Mouse (Mus musculus): Measurements from ENCODE around the gene Atp1b3. TPM values are rescaled to one million over a fixed set of nuclear protein-coding genes. Genes with fewer than 3 reads are reported as not detected.

The Atp1b3 gene
- polyA plus RNA-seq, 1 experiment from 2014 or later, result 177 TPM

DNA sequence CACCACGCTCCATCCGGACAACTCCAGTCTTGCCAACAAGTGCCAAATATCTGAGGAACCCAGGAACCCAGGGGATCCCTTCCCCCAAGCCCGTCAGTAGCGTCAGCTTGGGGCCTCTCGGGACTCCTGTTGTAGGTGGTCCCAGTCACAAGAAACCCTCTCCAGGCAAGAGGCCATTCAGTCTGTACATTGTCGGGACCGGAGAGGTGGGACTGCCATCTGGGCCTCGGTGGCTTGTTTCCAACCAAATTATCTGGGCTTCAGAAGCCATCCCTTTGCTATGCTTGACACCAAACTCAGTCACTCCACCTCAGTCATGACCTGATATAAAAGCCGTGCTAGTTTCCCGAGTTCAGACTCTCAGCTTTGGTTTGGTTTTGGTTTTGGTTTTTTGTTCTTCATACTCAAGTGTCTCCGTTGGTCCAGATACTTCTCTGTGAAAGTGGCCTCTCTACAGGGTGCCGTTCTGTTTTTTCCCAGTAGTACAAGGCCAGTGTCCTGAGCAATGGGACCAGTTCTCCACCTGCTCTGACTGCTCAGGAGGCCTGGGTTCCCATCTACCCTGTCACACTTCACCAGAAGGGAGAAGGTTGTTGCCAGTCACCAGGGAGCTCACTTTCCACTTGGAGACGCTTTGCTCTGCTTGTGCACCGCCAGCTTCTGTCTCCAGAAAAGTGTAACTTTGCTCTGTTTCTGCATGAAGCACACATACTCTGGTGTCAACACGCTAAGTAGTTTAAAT lies 41.7 kb downstream of the Atp1b3 start:
- no peaks in the 10 kb centered on the region for H3K9me3 ChIP-seq (replicated peaks)
- no peak for ATAC-seq (ENCODE audit: low FRiP score)
- no peak overlapping the region for H3K4me2 ChIP-seq
- H3K4me1 ChIP-seq, result no peaks in the 10 kb centered on the region
- H3K27me3 ChIP-seq (replicated peaks), result no peaks in the 10 kb centered on the region
- H3K9ac ChIP-seq (replicated peaks), result no peak overlapping the region
- peaks cover 8% of the 10 kb centered on the region for H3K36me3 ChIP-seq
- WGBS, result 91% methylated on average over 15 of the region's 15 CpGs
- H3K4me3 ChIP-seq (replicated peaks), result no peak overlapping the region
- no peak overlapping the region for H3K27ac ChIP-seq (replicated peaks)

DNA sequence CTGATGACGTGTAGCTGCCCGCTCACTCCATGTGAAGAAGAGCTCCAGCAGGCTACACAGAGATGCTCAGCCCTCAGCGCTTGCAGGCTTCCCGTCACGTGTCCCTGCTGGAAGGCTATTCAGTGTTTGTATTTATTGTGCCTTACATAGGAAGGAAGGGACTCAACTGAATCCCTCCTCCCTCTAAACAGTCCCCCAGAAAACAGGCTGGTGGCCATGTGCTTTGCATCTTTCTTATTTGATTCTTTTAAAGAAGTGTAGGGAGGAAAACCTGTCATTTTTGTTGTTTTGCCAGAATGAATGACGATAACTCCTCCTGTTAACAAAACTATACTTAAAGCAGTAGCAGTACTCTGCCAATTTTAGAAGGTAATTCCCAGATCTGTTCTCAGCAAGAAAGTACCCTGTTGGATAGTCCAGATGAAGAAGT lies 43.7 kb downstream of the Atp1b3 start:
- Histone ChIP-seq H3K4me3 (replicated peaks) (no peak overlapping the region), H3K9me3 (replicated peaks) (no peaks in the 10 kb centered on the region), H3K27ac (replicated peaks) (no peak overlapping the region), H3K4me1 (no peaks in the 10 kb centered on the region), H3K27me3 (replicated peaks) (no peaks in the 10 kb centered on the region), H3K36me3 (peaks cover 9% of the 10 kb centered on the region), H3K4me2 (no peak overlapping the region), H3K9ac (replicated peaks) (no peak overlapping the region)
- 84% methylated on average over 6 of the region's 6 CpGs for WGBS
- no peak for ATAC-seq (ENCODE audit: low FRiP score)

DNA sequence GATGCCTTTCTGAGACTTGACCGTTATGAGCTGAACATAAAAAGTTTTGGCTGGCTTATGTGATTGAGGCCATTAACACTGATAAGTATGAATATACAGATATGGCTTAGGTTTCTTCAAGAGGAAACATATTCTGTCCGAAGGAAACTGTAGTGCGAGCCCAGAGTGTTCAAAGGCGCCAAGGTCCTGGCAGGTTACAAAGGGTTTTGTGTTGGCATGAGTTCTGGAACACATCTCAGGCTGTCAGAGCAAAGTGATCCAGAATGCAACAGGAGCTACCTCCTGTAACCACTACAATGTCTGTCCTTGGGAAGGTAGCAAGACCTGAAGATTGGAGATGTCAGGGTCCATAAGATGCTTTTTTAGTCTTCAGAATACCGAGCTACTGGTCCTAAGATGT lies 44.9 kb downstream of the Atp1b3 start:
- Histone ChIP-seq H3K36me3 (peaks cover 9% of the 10 kb centered on the region), H3K4me2 (no peak overlapping the region), H3K9ac (replicated peaks) (no peak overlapping the region), H3K27me3 (replicated peaks) (no peaks in the 10 kb centered on the region), H3K4me1 (no peaks in the 10 kb centered on the region), H3K27ac (replicated peaks) (no peak overlapping the region), H3K9me3 (replicated peaks) (no peaks in the 10 kb centered on the region), H3K4me3 (replicated peaks) (no peak overlapping the region)
- no peak for ATAC-seq (ENCODE audit: low FRiP score)
- WGBS, result 98% methylated on average over 5 of the region's 5 CpGs

DNA sequence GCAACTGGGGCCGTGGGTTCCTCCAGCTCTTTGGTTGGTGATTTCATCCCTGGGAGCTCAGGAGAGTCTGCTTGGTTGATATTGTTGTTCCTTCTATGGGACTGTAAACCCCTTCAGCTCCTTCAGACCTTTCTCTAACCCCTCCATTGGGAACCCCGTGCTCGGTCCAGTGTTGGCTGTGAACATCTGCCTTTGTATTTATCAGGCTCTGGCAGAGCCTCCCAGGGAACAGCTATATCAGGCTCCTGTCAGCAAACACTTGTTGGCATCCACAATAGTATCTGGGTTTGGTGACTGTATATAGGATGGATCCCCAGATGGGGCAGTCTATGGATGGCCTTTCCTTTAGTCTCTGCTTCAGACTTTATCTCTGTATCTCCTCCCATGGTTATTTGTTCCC lies 52.2 kb downstream of the Atp1b3 start:
- no peaks in the 10 kb centered on the region for H3K9me3 ChIP-seq (replicated peaks)
- H3K4me1 ChIP-seq, result no peaks in the 10 kb centered on the region
- H3K4me3 ChIP-seq (replicated peaks), result no peak overlapping the region
- no peak overlapping the region for H3K4me2 ChIP-seq
- peaks cover 20% of the 10 kb centered on the region; the same call in 1 of the 2 replicates for H3K36me3 ChIP-seq
- H3K9ac ChIP-seq (replicated peaks), result no peak overlapping the region
- WGBS, result 99% methylated on average over 3 of the region's 3 CpGs
- no peak for ATAC-seq (ENCODE audit: low FRiP score)
- H3K27me3 ChIP-seq (replicated peaks), result no peaks in the 10 kb centered on the region
- no peak overlapping the region for H3K27ac ChIP-seq (replicated peaks)

DNA sequence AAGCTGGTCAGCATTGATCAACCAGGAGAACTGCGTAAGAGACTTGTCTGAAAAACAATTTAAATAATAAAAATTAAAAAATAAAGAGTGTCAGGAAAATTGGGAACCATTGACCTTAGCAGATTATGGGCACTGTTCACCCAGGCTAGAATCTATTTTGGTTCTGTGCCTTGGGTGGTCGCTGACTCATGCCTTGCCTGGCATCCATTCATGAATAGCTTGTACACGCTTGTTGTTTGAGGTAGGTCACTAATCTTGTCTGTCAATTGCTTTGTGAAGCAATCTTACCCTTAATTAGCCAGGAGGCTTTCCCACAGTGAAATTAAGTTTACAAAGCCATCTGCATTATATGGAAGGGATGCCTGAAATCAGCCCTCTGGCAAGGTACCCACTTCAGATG lies 55.4 kb downstream of the Atp1b3 start:
- ATAC-seq (ENCODE audit: low FRiP score), result no peak
- WGBS, result 43% methylated on average over 3 of the region's 3 CpGs

DNA sequence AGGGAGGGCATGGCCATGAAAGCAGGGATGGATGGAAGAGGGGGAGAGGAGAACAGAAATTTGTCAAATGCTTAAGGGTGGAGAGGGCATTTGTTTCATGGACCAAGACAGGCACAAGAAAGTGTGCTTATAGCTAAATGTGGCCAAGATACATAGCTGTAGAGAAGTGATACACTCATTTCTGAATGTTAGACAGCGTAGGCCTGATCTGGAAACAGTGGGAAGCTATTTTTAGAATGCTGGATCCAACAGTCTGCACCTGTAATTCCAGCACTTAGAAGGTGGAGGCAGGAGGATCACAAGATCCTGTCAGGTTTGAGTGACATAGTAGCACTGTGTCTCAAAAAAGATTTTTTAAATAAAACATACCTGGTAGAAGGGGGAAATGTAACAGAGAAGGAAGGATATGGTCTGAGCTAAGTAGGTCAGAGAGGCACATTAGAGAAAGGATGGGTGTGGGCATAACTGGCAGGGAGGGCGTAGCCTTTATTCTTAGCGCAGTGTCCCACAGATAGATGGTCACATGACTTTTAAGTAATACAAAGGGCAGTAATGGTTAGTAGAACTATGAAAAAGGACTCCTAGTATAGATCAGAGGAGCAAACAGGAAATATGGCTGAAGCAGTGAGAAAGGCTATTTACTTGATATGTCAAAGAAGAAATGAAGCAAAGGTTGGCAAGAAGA lies 64.8 kb downstream of the Atp1b3 start:
- H3K4me1 ChIP-seq, result no peaks in the 10 kb centered on the region
- H3K27ac ChIP-seq (replicated peaks), result no peak overlapping the region
- peaks cover 28% of the 10 kb centered on the region for H3K36me3 ChIP-seq
- H3K4me2 ChIP-seq, result no peak overlapping the region
- H3K9ac ChIP-seq (replicated peaks), result no peak overlapping the region
- WGBS, result 96% methylated on average over 3 of the region's 3 CpGs
- H3K4me3 ChIP-seq (replicated peaks), result no peak overlapping the region
- no peaks in the 10 kb centered on the region for H3K27me3 ChIP-seq (replicated peaks)
- no peaks in the 10 kb centered on the region for H3K9me3 ChIP-seq (replicated peaks)
- no peak for ATAC-seq (ENCODE audit: low FRiP score)

More for the DNA sequence above, 55.4 kb downstream of the Atp1b3 start:
- Histone ChIP-seq H3K9me3 (replicated peaks) (no peaks in the 10 kb centered on the region), H3K9ac (replicated peaks) (no peak overlapping the region), H3K36me3 (peaks cover 29% of the 10 kb centered on the region), H3K4me3 (replicated peaks) (no peak overlapping the region), H3K4me2 (no peak overlapping the region), H3K4me1 (no peaks in the 10 kb centered on the region), H3K27ac (replicated peaks) (no peak overlapping the region), H3K27me3 (replicated peaks) (no peaks in the 10 kb centered on the region)

DNA sequence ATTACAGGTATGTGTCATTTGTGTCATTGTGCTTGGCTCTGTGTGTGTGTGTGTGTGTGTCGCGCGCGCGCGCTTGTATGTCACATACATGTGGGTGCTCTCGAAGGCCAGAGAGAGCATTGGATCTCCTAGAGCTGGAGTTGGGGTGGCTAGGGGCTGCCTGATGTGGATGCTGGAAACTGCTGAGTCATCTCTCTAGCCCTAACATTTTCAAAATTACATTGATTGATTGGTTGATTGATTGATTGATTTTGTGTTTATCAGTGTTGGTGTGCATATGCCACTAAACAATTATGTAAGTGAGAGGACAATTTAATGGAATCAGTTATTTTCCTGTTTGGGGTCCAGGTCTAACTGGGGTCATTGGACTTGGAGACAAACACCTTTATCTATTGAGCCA lies 72.1 kb downstream of the Atp1b3 start:
- no peak overlapping the region for H3K27ac ChIP-seq (replicated peaks)
- H3K4me3 ChIP-seq (replicated peaks), result no peak overlapping the region
- no peak overlapping the region for H3K4me2 ChIP-seq
- H3K27me3 ChIP-seq (replicated peaks), result no peaks in the 10 kb centered on the region
- ATAC-seq (ENCODE audit: low FRiP score), result no peak
- H3K4me1 ChIP-seq, result no peaks in the 10 kb centered on the region
- no peaks in the 10 kb centered on the region for H3K9me3 ChIP-seq (replicated peaks)
- WGBS, result 98% methylated on average over 7 of the region's 7 CpGs
- peaks cover 15% of the 10 kb centered on the region for H3K36me3 ChIP-seq
- no peak overlapping the region for H3K9ac ChIP-seq (replicated peaks)

DNA sequence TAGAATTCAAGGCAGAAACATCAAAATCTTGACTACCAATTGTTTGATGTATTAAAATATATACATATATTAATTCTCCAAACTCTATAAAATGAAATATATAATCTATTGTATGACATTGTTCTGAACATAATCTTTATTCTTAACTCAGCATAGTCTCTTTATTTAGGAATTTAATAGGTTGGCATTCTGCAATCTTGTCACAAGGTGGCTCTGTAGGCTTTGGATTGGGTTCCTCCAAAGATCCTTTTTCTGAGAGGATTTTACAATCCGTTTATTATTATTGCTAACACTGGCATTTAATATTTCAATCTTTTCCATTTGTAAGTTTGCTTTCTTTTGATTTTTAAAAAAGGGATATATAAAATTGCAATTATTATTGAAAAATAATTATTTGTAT lies 79.3 kb downstream of the Atp1b3 start:
- no peaks in the 10 kb centered on the region for H3K36me3 ChIP-seq
- no peak for ATAC-seq (ENCODE audit: low FRiP score)

More for the DNA sequence above, 79.3 kb downstream of the Atp1b3 start:
- H3K27ac ChIP-seq (replicated peaks), result no peak overlapping the region
- no peak overlapping the region for H3K9ac ChIP-seq (replicated peaks)
- no peaks in the 10 kb centered on the region for H3K9me3 ChIP-seq (replicated peaks)
- H3K4me1 ChIP-seq, result no peaks in the 10 kb centered on the region
- no peak overlapping the region for H3K4me3 ChIP-seq (replicated peaks)
- no peak overlapping the region for H3K4me2 ChIP-seq
- 26% methylated on average over 1 of the region's 1 CpGs for WGBS
- no peaks in the 10 kb centered on the region for H3K27me3 ChIP-seq (replicated peaks)

Other genes with a start within 250 kb of the Atp1b3 start
- 2.5 and 2.9 TPM in 2 replicates for gene Gk5, start 245.1 kb downstream of the Atp1b3 start, polyA plus RNA-seq (2015; fragmentation: Nextera tagmentation; extraction: Ambion mirVana)
- gene Tfdp2, start 168.2 kb downstream of the Atp1b3 start, polyA plus RNA-seq (2015; fragmentation: Nextera tagmentation; extraction: Ambion mirVana), result 16.2 and 18.5 TPM in 2 replicates
- 215 and 221 TPM in 2 replicates for gene Rnf7, start 114.2 kb upstream of the Atp1b3 start, polyA plus RNA-seq (2015; fragmentation: Nextera tagmentation; extraction: Ambion mirVana)
- gene Gm28729, start 160.8 kb upstream of the Atp1b3 start, polyA plus RNA-seq (2015; fragmentation: Nextera tagmentation; extraction: Ambion mirVana), result not detected in 2 replicates

All from neural tube, embryonic 15.5 days (tissue).